Mouse (Mus musculus): ENCODE data around the gene Rnf41.

The Rnf41 gene

GRCm38 (mm10) chr10:128474366-128474765 is 62.9 kb downstream of the Rnf41 start:
- no peak for DNase-seq (ENCODE audit: low read depth, low spot score)

- DNase-seq (ENCODE audit: low read depth, low spot score): no peak
These were observed 74.9 kb downstream of the Rnf41 start for GRCm38 (mm10) chr10:128486370-128486769.

GRCm38 (mm10) chr10:128487861-128488712 is 76.6 kb downstream of the Rnf41 start:
- no peak for DNase-seq (ENCODE audit: low read depth, low spot score)

- no peak for DNase-seq (ENCODE audit: low read depth, low spot score)
These were observed 77.3 kb downstream of the Rnf41 start for GRCm38 (mm10) chr10:128488776-128489175.

- DNase-seq (ENCODE audit: low read depth, low spot score): no peak
These were observed 77.9 kb downstream of the Rnf41 start for GRCm38 (mm10) chr10:128489380-128489779.

- no peak for DNase-seq (ENCODE audit: low read depth, low spot score)
These were observed 78.3 kb downstream of the Rnf41 start for GRCm38 (mm10) chr10:128489785-128490184.

- DNase-seq (ENCODE audit: low read depth, low spot score): no peak
These were observed 78.8 kb downstream of the Rnf41 start for GRCm38 (mm10) chr10:128490232-128490631.

GRCm38 (mm10) chr10:128490912-128491311 is 79.5 kb downstream of the Rnf41 start:
- no peak for DNase-seq (ENCODE audit: low read depth, low spot score)

Measured in c-Kit-negative CD71-positive TER-119-positive erythroid progenitor cells, embryonic 14.5 days (primary cell).